Mouse (Mus musculus) layer of hippocampus, adult 18-20 months (tissue): ENCODE results near the gene Pip5k1c. TPM values are rescaled to one million over a fixed set of nuclear protein-coding genes. Genes with fewer than 3 reads are reported as not detected.
A peak's percentile ranks its signal among the peaks of the same experiment; 100 is the strongest.

ENCODE experiments used
- DNase-seq, 2 experiments: peaks; one replicate each; pipeline ENCODE4 v3.0.0; 2022; ENCODE audit warnings: low spot score in 2 of 2
- total RNA-seq, 2 experiments: library from RNA; stranded (reverse); gene quantifications; 2 replicates each; pipeline ENCODE4 v1.2.3; 2021

Pip5k1c gene
- total RNA-seq, 2 experiments from 2014 or later = 303 to 304 TPM

GRCm38 (mm10) chr10:81301321-81301720, 8.6 kb downstream of the Pip5k1c start:
- DNase-seq = no peak

GRCm38 (mm10) chr10:81302288-81302687, 9.5 kb downstream of the Pip5k1c start:
- DNase-seq = no peak

GRCm38 (mm10) chr10:81302781-81303218, 10.0 kb downstream of the Pip5k1c start:
- peak; percentile 72 to 74 for DNase-seq

GRCm38 (mm10) chr10:81303258-81303657, 10.5 kb downstream of the Pip5k1c start:
- DNase-seq = no peak

- DNase-seq = no peak
These were observed 11.0 kb downstream of the Pip5k1c start for GRCm38 (mm10) chr10:81303761-81304160.

- DNase-seq = no peak
These were observed 12.0 kb downstream of the Pip5k1c start for GRCm38 (mm10) chr10:81304597-81305238.

GRCm38 (mm10) chr10:81305663-81306062, 12.9 kb downstream of the Pip5k1c start:
- no peak for DNase-seq

- no peak for DNase-seq
These were observed 13.5 kb downstream of the Pip5k1c start for GRCm38 (mm10) chr10:81306173-81306668.

GRCm38 (mm10) chr10:81306837-81307682, 14.3 kb downstream of the Pip5k1c start:
- DNase-seq = peak; percentile 37 to 65

- DNase-seq = no peak
These were observed 16.8 kb downstream of the Pip5k1c start for GRCm38 (mm10) chr10:81309571-81309970.

- no peak for DNase-seq
These were observed 20.8 kb downstream of the Pip5k1c start for GRCm38 (mm10) chr10:81313581-81313980.

- DNase-seq = no peak
These were observed 21.4 kb downstream of the Pip5k1c start for GRCm38 (mm10) chr10:81314201-81314600.

GRCm38 (mm10) chr10:81315587-81315986, 22.8 kb downstream of the Pip5k1c start:
- no peak for DNase-seq

GRCm38 (mm10) chr10:81316338-81317060, 23.7 kb downstream of the Pip5k1c start:
- no peak for DNase-seq

GRCm38 (mm10) chr10:81317273-81317672, 24.5 kb downstream of the Pip5k1c start:
- no peak for DNase-seq

- DNase-seq = no peak
These were observed 26.0 kb downstream of the Pip5k1c start for GRCm38 (mm10) chr10:81318589-81319329.

GRCm38 (mm10) chr10:81319330-81319699, 26.6 kb downstream of the Pip5k1c start:
- no peak for DNase-seq

GRCm38 (mm10) chr10:81319741-81320549, 27.2 kb downstream of the Pip5k1c start:
- DNase-seq = no peak

- peak; percentile 99 to 100 for DNase-seq
These were observed 28.0 kb downstream of the Pip5k1c start, which contains the start of gene Cactin for GRCm38 (mm10) chr10:81320550-81321347. Cactin (plus strand) TSS chr10:81321103.
